Mouse (Mus musculus) heart, adult 2 months (tissue): ENCODE results near the gene Atp6v0e2. TPM values are rescaled to one million over a fixed set of nuclear protein-coding genes. Genes with fewer than 3 reads are reported as not detected.
"Not testable (repeated sequence)": the region's sequence is repeated elsewhere in the genome, so short reads cannot be mapped to it uniquely, and the experiment has no call there.

ENCODE experiments used
- DNase-seq, 2 experiments: peaks; one replicate each; pipeline ENCODE4 v3.0.0; 2021
- H3K27ac ChIP-seq: fragments of 200-600 bp; 2 replicates; pipeline ENCODE4 v1.8.1; 2022
- H3K27me3 ChIP-seq: fragments of 200-500 bp; 2 replicates; pipeline ENCODE4 v1.6.1; 2012; ENCODE audit warnings: mild to moderate bottlenecking, low read length, inconsistent platforms, mixed read lengths; ENCODE audit not compliant: control insufficient read depth, insufficient read depth
- H3K36me3 ChIP-seq: fragments of 200-500 bp; 2 replicates; pipeline ENCODE4 v1.6.1; 2012; ENCODE audit warnings: low read length, inconsistent platforms; ENCODE audit not compliant: control insufficient read depth, insufficient read depth
- H3K4me1 ChIP-seq: fragments of 200-500 bp; 2 replicates; pipeline ENCODE4 v1.6.1; 2011; ENCODE audit warnings: low read length; ENCODE audit not compliant: control insufficient read depth, insufficient read depth
- H3K4me3 ChIP-seq: fragments of 200-600 bp; 2 replicates; pipeline ENCODE4 v1.8.1; 2022
- H3K79me2 ChIP-seq: fragments of 200-500 bp; replicated peaks from 2 replicates; pipeline ENCODE4 v1.6.1; 2012; ENCODE audit warnings: mild to moderate bottlenecking, inconsistent platforms, low read length, moderate library complexity, mixed read lengths; ENCODE audit not compliant: control insufficient read depth, insufficient read depth
- H3K9ac ChIP-seq: fragments of 200-500 bp; 2 replicates; pipeline ENCODE4 v1.6.1; 2012; ENCODE audit warnings: low read depth, mild to moderate bottlenecking, control low read depth, inconsistent platforms, low read length, mixed read lengths
- CTCF ChIP-seq: fragments of 200-600 bp; IDR thresholded peaks from 2 replicates; pipeline ENCODE4 v1.8.1; 2022; ENCODE audit warnings: antibody characterized with exemption, mild to moderate bottlenecking, moderate library complexity
- EP300 ChIP-seq: fragments of 200-500 bp; IDR thresholded peaks from 2 replicates; pipeline ENCODE4 v1.6.1; 2011; ENCODE audit warnings: low read depth, low read length, control low read depth; ENCODE audit not compliant: insufficient read depth
- POLR2A ChIP-seq: fragments of 200-500 bp; IDR thresholded peaks from 2 replicates; pipeline ENCODE4 v1.6.1; 2011; ENCODE audit warnings: mild to moderate bottlenecking, low read depth, low read length, control low read depth; ENCODE audit not compliant: insufficient read depth
- WGBS: fragments of 180-500 bp; shearing (Covaris S2); methylation state at CpG from one replicate; pipeline ENCODE4 v1.1.7; 2018; 5-methylcytosine and 5-hydroxymethylcytosine counted together
- intact Hi-C: fragments of 180-260 bp; cut with DNase I; formaldehyde crosslinking; loops from one replicate; pipeline ENCODE4 v1.15.1; 2025
- polyA plus RNA-seq: library from polyadenylated mRNA; depleted of rRNA; stranded (reverse); fragments of >200 nt; gene quantifications from 2 replicates; pipeline ENCODE4 v1.2.3, GENCODE M21; 2012
- total RNA-seq, 2 experiments: library from RNA; stranded (reverse); gene quantifications; 2 replicates each; pipeline ENCODE4 v1.2.3; 2021

The Atp6v0e2 gene
- total and polyA plus RNA-seq, 3 experiments = 17.8 to 18.5 (median 18.1) TPM

GRCm38 (mm10) chr6:48497521-48497920 lies 39.9 kb upstream of the Atp6v0e2 start:
- H3K27ac ChIP-seq = no peak overlapping the region
- no peak for TF ChIP-seq CTCF
- no peak for TF ChIP-seq POLR2A
- TF ChIP-seq EP300 = no peak
- 97% methylated on average over 4 of the region's 4 CpGs for WGBS
- DNase-seq = no peak
- no peak overlapping the region for H3K4me3 ChIP-seq
- H3K36me3 ChIP-seq = no peaks in the 10 kb centered on the region
- H3K79me2 ChIP-seq = no peaks in the 10 kb centered on the region
- H3K4me1 ChIP-seq = no peaks in the 10 kb centered on the region
- intact Hi-C loops = no loop called here
- H3K27me3 ChIP-seq = no peaks in the 10 kb centered on the region
- H3K9ac ChIP-seq = no peak overlapping the region

GRCm38 (mm10) chr6:48503847-48504240 lies 33.6 kb upstream of the Atp6v0e2 start:
- Histone ChIP-seq H3K36me3 (no peaks in the 10 kb centered on the region), H3K27ac (no peak overlapping the region), H3K9ac (no peak overlapping the region), H3K4me1 (no peaks in the 10 kb centered on the region; the same call in 1 of the 2 replicates), H3K4me3 (no peak overlapping the region), H3K27me3 (no peaks in the 10 kb centered on the region), H3K79me2 (no peaks in the 10 kb centered on the region)
- DNase-seq = no peak
- 1% methylated on average over 2 of the region's 2 CpGs for WGBS
- intact Hi-C loops = loop anchor here (2.0 to 10.0 kb wide), 2 partner anchors 57 to 329 kb away; no protein-coding TSS in a partner anchor
- no peak for TF ChIP-seq CTCF
- TF ChIP-seq POLR2A = no peak
- no peak for TF ChIP-seq EP300

- Histone ChIP-seq H3K4me1 (no peaks in the 10 kb centered on the region; the same call in 1 of the 2 replicates), H3K9ac (peak overlapping the region; percentile 76), H3K79me2 (no peaks in the 10 kb centered on the region), H3K36me3 (no peaks in the 10 kb centered on the region), H3K4me3 (peak overlapping the region; percentile 70), H3K27ac (peak overlapping the region; percentile 71), H3K27me3 (no peaks in the 10 kb centered on the region)
- 1% methylated on average over 26 of the region's 26 CpGs for WGBS
- intact Hi-C loops = loop anchor here (2.0 to 10.0 kb wide), 2 partner anchors 58 to 330 kb away; no protein-coding TSS in a partner anchor
- TF ChIP-seq CTCF (peak; percentile 55), EP300 (no peak), POLR2A (peak; percentile 87)
- DNase-seq = peak; percentile 84 to 85
Measured at GRCm38 (mm10) chr6:48504241-48504854, 33.1 kb upstream of the Atp6v0e2 start.

- DNase-seq = no peak
- H3K79me2 ChIP-seq = no peaks in the 10 kb centered on the region
- H3K27ac ChIP-seq = no peak overlapping the region
- no peaks in the 10 kb centered on the region for H3K27me3 ChIP-seq
- no peaks in the 10 kb centered on the region; the same call in 1 of the 2 replicates for H3K4me1 ChIP-seq
- TF ChIP-seq POLR2A = no peak
- no peak for TF ChIP-seq EP300
- TF ChIP-seq CTCF = no peak
- H3K36me3 ChIP-seq = no peaks in the 10 kb centered on the region
- 39% methylated on average over 4 of the region's 4 CpGs for WGBS
- intact Hi-C loops = loop anchor here (10.0 kb wide), 1 partner anchor 333 kb away; no protein-coding TSS in a partner anchor
- H3K9ac ChIP-seq = no peak overlapping the region
- no peak overlapping the region for H3K4me3 ChIP-seq
Measured at GRCm38 (mm10) chr6:48508087-48508486, 29.3 kb upstream of the Atp6v0e2 start.

- H3K36me3 ChIP-seq = no peaks in the 10 kb centered on the region
- no peak for DNase-seq
- no peak overlapping the region for H3K27ac ChIP-seq
- no peaks in the 10 kb centered on the region for H3K79me2 ChIP-seq
- H3K9ac ChIP-seq = no peak overlapping the region
- WGBS = 76% methylated on average over 4 of the region's 4 CpGs
- no peak overlapping the region for H3K4me3 ChIP-seq
- no peaks in the 10 kb centered on the region for H3K4me1 ChIP-seq
- intact Hi-C loops = no loop called here
- no peak for TF ChIP-seq CTCF
- TF ChIP-seq EP300 = no peak
- no peak for TF ChIP-seq POLR2A
- H3K27me3 ChIP-seq = no peaks in the 10 kb centered on the region
Measured at GRCm38 (mm10) chr6:48510426-48510825, 27.0 kb upstream of the Atp6v0e2 start.

GRCm38 (mm10) chr6:48511861-48512260 lies 25.6 kb upstream of the Atp6v0e2 start:
- Histone ChIP-seq H3K79me2 (no peaks in the 10 kb centered on the region), H3K27ac (no peak overlapping the region), H3K27me3 (no peaks in the 10 kb centered on the region), H3K9ac (no peak overlapping the region), H3K4me3 (no peak overlapping the region), H3K36me3 (no peaks in the 10 kb centered on the region), H3K4me1 (no peaks in the 10 kb centered on the region)
- no peak for DNase-seq
- 87% methylated on average over 7 of the region's 7 CpGs for WGBS
- intact Hi-C loops = no loop called here
- TF ChIP-seq CTCF (no peak), EP300 (no peak), POLR2A (no peak)

- 96% methylated on average over 16 of the region's 16 CpGs for WGBS
- DNase-seq, intact Hi-C loops, H3K4me3 ChIP-seq, H3K27me3 ChIP-seq, H3K27ac ChIP-seq, H3K36me3 ChIP-seq, H3K9ac ChIP-seq, H3K79me2 ChIP-seq, H3K4me1 ChIP-seq: not testable (repeated sequence)
Measured at GRCm38 (mm10) chr6:48524882-48525281, 12.5 kb upstream of the Atp6v0e2 start.
